Mouse (Mus musculus) urinary bladder, postnatal 36 days (tissue): Measurements from ENCODE around the gene Tex36.

ENCODE experiments used
- DNase-seq, 2 experiments: peaks; one replicate each; pipeline ENCODE4 v3.0.0; 2022; ENCODE audit warnings: low spot score in 2 of 2, mixed read lengths in 1 of 2

Gene Tex36

GRCm38 (mm10) chr7:133602058-133602457 is at the start of gene Tex36:
TSS of gene Tex36 (minus strand) at chr7:133602158.
- no peak for DNase-seq

DNA sequence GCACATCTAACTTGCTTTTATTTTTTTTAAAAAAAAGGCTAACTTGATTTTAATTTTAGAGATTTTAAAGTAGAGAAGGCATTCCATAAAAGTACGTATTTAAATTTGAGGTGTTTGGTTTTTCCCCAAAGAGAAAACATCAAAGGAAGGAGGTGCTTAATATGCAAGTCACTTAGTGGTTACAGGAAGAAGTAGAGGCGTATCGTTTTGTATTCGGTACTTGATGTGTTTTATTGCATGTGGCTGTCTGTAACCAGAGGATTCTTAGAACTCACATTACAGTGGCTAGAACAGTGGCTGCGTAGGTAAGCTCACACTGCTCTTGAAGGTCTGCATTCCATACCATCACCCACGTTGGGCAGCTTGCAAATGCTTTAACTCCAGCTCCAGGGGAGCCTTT is 43.8 kb upstream of the Tex36 start:
- no peak for DNase-seq

DNA sequence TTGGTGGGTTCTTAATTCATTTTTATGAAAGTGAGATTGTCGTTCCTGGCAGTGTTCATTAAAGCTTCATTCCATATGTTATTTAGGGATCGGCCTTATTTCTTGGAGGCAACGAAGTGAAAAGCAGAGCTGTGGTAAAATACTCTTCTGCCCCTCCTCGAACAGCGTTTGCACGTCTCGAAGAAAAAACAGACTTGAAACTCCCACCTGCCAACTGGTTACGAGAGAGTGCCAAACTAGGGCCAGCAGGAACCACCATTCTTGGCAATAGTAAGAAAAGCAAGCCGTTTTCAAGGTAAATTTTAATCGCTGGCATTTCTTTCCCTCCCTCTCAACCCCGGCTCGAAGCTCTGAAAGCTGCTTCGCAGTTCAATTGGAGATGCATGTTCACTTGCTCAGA is 36.9 kb upstream of the Tex36 start:
- DNase-seq, result no peak

DNA sequence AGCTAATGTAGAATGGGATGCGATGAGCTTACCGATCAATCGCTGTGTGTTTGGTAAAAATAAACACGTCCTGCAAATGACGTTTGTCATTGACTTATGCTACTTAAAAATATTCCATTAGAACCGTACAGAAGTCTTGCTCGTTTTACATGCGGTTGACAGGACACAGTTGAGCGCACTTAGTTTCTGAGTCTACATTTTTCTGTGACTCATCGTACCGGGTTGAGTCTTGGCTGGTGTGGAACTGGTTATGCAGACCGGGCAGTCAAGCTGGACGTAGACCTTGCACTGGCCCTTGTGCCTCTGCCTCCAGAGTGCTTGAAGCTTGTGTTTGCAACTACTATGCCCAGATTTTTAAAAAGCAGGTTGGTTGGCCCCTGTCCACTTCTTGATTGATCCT is 36.3 kb upstream of the Tex36 start:
- DNase-seq, result peak; percentile 2 to 25

GRCm38 (mm10) chr7:133637361-133638305 is 35.7 kb upstream of the Tex36 start, which contains the start of gene Edrf1:
TSS of gene Edrf1 (plus strand) at chr7:133637543.
- peak; percentile 99 for DNase-seq

DNA sequence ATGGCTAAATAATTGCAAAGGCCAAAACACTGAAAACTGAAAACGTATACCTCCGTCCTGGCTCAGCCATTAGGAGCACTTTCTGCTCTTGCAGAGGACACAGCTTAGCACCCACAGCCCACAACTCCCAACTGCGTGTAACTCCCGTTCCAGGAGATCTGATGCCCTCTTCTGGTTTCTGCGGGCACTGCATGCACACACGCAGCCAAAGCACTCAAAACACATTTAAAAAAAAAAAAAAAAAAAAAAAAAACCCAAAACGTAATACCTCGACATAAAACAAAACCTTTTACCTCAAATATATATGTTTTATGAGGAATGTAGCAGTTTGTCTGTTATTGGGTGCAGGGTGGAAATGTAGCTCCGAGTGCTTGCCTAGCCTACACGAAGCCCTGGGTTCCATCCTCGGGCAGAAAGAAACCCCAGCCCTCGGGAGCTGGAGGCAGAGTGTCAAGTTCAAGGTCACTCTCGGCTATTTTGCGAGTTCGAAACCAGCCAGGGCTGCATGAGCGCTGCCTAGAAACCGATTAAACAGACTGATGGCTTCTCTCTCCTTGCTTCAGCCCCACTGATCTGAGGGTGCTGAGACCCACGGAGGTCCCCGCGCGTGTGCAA is 34.9 kb upstream of the Tex36 start:
- DNase-seq, result peak; percentile 77 to 82

DNA sequence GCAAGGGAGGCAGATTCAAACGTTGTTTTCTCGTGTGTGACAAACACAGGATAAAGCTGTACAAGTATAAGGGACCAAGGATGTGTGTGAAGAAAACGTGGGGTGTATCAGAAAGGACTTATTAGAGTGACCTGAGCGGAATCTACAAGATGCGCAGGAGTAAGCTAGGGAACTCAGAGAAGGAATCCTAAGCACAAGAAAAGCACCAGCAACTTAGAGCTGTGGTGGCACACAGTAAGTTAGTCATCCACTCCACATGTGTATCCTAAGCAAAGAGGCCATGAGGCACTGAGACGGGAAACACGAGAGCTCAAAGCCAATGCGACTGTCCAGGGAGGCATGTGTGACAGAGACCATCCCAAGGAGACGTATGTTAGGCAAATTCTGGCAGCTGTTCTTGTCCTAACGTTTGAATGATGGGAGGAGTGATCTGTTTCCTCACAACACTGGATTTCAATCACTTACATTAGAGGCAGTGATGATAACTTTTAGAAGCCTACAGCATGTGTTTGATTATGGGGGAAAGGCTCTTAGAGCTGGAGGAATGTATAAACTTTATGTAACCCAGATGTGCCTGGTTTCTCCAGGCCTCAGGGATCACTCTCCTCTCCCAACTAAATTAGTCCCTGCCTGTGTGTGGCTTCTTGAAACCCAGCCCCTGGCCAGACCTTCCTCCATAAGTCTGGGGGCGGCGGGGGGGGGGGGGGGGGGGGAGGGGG is 33.1 kb upstream of the Tex36 start:
- DNase-seq, result no peak

DNA sequence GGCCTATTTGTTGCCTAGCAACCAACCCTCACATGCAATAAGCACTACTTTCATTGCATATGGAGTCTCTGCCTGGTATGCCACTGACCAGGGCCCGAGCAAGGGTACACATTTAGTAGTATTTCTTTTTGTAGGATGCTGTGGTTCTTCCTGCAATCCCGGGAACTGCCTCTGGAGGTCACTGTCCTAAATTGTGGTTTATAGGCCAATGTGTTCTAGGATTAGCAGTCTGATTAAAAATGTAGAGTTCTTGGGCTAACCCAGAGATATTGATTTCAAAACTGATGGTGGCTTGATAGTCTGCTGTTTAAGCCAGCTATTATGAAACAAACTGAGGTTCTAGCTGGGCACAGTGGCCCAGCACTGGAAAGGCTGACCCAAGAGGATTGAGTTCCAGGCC is 30.5 kb upstream of the Tex36 start:
- DNase-seq, result peak; percentile 23 to 53

GRCm38 (mm10) chr7:133630821-133631220 is 28.9 kb upstream of the Tex36 start:
- no peak for DNase-seq

DNA sequence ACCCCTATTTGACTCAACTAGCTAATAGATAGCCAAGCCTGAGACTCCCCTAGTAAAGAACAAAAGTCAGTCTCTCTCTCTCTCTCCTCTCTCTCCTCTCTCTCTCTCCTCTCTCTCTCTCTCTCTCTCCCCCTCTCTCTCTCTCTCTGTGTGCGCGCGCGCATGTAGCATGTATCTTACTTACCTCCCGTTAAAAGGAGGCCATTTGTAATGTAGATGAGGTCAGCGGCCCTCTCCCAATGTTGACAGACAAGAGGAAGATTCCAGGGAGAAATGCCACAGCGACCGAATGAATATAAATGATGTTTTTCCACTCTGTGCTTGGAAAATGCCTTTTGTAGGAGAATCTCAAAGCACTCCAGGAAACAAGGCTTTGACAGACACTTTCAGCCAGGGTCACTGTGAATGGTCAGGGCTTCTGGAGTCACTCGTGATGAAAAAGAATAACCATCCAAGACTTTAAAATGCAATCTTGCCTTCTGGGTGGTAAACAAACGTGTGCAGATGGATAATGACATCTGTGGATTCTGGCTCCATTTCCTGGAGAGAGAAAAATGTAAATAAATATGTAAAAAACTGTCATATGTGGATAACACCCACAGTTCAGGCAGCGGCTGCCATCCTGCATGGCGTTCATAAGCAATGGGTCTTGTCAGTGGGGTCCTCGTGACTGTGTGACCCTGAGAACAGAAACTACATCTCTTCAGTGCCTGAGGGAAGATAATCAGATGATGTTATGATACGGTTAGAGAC is 25.4 kb upstream of the Tex36 start:
- no peak for DNase-seq

DNA sequence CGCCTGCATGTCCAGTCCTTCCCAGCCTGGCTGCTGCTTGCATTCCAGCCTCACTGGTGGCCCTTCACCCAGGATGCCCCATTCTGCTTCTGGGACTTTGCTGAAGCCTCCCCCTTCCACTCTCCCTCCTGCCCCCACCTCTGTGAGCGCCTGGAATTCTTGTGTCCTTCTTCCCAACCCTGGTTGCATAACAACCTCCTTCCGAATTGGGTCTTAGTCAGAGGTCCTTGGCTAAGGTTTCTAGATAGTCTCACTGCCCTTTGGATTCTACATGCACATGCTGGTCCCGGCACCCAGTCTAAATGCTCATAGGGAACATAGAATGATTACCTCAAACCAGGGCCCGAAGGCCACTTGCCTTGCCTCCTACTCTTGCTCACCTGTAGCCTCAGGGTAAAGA is 21.3 kb upstream of the Tex36 start:
- DNase-seq, result no peak

DNA sequence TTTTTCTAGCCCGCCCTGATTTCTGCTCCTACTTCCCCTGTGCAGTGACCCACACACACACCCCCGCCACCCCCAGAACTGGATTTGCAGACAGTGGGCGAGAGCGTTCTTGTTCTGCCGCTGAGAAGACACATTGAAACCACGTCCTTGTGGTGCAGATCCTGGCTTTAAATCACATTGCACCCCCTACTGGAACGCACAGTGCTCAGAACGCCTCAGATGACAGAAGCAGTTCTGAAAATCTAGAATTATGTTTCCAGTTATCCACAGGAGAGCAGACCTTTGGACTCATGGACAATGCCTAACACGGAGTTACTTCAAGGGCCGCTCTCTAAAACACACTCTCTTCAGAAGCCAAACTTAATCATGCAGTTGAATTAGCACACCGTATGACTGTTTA is 18.8 kb upstream of the Tex36 start:
- no peak for DNase-seq

GRCm38 (mm10) chr7:133612981-133613380 is 11.0 kb upstream of the Tex36 start:
- no peak for DNase-seq

DNA sequence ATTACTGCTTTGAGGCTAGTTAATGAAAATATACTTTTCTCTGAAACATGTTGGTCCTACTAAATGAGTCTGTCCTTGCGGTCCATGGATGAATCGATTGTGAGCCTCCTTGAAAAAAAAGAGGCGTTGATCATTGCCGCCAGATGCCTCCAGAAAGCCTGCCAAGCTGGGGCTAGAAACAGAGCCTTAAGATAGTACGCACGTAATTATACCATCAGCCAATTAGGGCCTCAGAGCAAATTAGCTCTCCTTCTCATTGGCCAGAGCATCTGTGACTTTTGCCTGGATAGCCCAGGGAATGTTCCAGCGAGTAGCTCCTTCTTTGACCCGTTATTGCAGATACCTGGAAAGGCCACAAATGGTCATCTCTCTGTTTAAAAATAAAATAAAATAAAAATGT is 7.6 kb upstream of the Tex36 start:
- DNase-seq, result no peak

- DNase-seq, result no peak
Measured at GRCm38 (mm10) chr7:133608631-133609340, 6.8 kb upstream of the Tex36 start.

GRCm38 (mm10) chr7:133607883-133608575 is 6.1 kb upstream of the Tex36 start:
- DNase-seq, result no peak

DNA sequence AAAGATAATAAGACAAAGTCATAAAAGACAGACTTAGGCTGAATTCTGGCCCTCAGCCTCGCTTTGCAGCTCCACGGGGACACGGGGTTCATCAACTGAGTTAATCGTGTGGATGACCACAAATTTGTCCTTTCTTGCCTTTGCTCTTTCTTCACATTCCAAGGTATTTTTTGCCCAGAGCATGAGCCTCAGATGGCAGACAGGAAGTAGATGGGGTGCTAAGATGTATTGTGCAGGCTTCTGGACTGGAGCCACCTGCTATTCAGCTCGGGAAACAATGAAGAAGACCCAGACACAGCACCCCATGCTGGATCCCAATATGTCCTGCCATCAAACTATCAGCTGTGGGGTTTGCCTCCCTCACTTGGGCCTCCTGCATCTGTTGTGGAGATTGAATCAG is 5.4 kb upstream of the Tex36 start:
- no peak for DNase-seq

- DNase-seq, result no peak
Measured at GRCm38 (mm10) chr7:133604427-133605081, 2.6 kb upstream of the Tex36 start.

GRCm38 (mm10) chr7:133603156-133603555 is 1.2 kb upstream of the Tex36 start:
- no peak for DNase-seq

DNA sequence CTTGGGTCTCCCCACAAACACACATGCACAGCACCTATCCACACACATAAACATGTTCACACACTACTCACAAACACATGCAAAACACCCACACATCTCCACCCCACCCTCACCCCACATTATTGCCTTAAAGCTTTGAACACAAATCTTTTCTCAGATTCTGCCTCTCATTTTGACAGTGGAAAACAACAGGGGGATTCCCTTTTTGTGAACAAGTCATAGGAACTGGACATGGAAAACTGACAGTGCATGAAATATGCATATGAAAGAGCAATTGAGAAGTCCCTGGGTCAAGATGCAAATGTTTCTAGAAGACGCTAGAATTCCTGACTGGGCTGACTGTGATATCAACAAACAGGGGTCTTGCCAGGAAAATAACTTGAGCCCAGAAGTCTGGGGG is 1.4 kb downstream of the Tex36 start:
- no peak for DNase-seq
